Mouse (Mus musculus): ENCODE measurements around the gene Gm10762.
"Not testable (repeated sequence)": the region's sequence is repeated elsewhere in the genome, so short reads cannot be mapped to it uniquely, and the experiment has no call there.

Gm10762 gene

DNA sequence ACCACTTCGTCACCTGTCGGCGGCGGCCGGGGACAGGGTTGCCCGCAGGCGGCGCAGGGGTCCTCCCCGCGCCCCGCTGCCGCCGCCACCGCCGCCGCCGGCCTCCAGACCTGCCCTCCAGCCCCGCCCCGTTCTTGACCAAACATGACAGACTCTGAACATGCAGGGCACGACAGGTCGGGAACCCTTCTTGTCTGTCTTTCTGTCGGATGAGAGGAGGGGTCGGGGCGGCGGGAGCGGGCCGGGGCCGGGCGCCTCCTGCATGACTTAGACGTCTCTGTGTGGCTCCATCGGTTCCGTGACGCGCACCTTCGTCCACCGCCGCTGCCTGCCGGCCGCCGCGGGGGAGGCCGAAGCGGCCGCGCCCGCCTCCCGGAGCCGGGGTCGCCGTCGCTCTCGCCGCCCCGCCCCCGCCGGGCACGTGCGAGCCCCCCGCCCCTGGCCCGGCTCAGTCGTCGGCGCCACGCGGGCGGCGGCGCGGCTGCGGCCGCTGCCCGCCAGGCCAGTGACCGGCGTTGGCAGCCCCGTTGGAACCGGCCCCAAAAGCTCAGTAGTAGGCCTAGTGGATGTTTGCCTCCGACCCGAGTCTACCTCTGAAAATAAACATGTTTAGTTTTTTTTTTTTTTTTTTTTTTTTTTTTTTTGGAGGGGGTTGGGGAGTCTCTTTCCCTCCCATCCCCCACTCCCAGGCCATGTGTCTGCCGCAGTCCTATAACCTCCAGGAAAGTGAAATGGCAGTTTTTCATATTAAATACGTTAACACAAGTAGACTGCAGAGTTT is at the start of gene Gm10762:
Gene Gm10762 (minus strand): TSS at position 65 of the 781 bp plus-strand sequence.
- DNase-seq (ENCODE audit: low spot score in 2 of 2), result peak; percentile 87

DNA sequence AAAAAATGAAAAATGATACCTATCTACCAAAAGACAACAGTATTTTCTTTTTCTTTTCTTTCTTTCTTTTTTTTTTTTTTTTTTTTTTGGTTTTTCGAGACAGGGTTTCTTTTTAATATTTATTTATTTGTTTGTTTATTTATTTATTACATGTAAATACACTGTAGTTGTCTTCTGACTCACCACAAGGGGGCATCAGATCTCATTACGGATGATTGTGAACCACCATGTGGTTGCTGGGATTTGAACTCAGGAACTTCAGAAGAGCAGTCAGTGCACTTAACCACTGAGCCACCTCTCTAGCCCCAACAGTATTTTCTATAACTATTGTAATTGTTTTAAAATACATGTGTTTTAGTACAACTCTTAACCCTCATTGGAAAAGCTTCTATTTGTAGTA is 41.3 kb upstream of the Gm10762 start:
- not testable (repeated sequence) for DNase-seq (ENCODE audit: low spot score in 2 of 2)

DNA sequence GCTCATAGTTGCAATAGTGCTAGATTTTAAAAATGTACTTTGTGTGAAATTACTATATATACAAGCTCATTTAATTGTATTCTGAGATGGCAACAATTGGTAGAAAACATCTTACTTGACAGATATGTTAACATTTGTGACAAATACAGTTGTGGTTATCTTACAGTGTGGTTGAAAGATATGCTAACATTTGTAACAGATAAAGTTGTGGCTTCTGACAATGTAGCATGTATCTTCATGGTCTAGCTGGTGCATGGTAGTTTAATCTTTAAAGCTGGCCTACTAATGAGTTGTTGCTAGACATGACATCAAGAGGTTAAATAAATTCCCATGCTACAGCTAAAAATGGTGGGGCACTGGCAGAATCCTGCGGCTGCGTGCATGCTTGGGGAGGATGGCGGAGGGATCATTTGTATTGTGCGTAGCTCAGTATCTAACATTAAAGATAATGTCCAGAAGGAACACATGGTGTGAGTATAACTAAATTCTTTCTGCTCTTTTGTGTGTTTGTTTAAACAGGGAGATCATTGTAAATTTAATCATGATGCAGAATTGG is 38.7 kb upstream of the Gm10762 start:
- no peak for DNase-seq (ENCODE audit: low spot score in 2 of 2)

DNA sequence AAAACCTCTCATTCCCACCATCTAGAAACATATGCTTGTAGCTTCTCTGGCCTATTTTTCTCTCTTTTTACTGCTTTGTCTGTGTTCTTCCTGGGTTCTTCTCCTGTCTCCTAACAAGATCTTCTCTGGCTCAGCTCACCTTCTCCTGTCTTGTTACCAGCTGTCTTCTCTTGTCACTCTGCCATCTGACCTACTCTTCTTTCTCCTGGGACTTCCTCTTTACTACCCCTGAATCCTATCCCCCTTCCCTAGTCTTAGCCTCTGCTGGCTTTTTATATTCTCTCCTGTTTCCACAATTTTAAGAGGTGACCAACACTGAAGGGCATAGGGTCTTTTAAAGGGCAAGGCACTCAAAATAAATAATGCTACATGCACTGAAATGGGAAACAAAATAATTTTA is 37.3 kb upstream of the Gm10762 start:
- DNase-seq (ENCODE audit: low spot score in 2 of 2), result no peak

DNA sequence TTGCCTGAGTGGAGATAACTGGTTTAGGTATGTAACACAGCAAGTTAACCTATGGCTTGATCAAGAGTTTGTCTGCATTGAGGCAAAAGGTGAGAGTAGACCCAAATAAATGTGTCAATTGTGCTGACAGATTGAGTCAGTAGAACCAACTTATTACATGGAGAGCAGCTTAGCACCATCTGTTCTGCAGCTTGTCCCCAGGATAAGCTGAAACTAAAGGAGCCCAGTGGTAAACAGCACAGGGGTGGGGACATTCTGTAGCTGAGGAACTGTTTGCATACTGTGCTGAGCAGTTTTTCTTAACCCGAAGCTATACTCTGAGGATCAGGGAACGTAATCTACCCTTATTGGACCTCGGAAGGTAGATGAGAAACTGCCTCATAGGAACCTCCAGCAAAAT is 17.2 kb upstream of the Gm10762 start:
- no peak for DNase-seq (ENCODE audit: low spot score in 2 of 2)

DNA sequence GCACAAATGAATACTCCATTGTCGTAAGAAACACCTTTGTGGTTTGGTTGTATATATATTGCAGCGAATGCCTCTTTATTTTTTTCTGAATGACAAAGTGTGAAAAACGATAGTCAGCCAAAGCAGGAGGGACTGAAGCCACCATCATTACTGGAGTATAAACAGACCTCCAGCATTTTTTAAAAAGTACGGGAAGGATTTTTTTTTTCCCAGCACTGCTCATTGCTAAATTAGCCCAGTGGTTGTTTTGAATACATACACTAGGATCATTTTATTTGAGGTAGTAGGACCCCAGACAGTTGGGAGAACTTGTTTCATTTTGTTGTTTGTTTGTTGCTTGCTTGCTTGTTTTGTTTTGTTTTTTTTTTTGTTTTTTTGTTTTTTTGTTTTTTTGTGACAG is 8.0 kb upstream of the Gm10762 start:
- DNase-seq (ENCODE audit: low spot score in 2 of 2), result no peak

DNA sequence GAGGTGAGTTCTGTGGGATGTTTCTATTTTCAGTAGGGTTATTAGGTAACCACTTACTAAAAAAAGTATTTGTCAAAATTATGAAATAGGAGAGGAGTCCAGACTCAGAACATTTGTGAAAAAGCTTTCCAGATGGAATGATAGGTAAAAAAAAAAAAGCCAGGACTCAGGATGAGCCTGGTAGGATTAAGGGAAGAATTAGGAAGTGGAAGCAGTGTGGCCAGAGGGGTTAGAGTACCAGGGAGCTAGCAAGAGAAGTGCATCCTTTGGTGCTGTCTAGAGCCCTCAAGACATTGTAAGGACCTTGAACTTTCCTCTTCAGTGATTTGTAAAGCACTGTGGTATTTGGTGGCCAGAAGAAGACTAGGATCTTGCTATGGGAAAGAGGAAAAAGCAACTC is 4.8 kb upstream of the Gm10762 start:
- DNase-seq (ENCODE audit: low spot score in 2 of 2), result no peak

DNA sequence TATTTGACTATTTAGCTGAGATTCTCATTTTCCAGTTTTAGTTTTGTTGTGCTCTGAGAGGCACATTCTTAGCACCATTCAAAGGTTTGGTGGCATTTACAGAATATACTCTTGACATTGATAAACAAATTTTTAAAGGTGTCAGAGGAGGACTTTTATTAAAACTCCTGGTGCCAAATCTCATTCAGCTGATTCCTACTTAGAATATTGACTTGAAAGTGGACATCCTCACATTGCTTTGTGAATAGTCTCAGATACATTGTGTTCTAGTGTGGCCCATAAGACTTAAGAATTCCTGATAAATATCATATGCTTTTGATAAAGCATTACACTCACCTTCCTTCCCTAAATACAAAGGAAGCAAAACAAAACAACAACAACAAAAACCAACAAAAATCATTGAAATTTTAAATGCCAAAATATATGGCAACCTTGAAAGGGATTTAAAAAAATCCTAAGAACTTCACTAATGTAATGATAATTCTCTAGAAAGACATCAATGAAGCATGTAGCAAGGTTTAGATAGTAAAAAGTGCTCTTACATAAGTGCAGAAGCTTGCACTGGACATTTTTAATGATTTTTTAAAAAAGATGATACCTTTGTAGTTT is 1.1 kb upstream of the Gm10762 start:
- no peak for DNase-seq (ENCODE audit: low spot score in 2 of 2)

DNA sequence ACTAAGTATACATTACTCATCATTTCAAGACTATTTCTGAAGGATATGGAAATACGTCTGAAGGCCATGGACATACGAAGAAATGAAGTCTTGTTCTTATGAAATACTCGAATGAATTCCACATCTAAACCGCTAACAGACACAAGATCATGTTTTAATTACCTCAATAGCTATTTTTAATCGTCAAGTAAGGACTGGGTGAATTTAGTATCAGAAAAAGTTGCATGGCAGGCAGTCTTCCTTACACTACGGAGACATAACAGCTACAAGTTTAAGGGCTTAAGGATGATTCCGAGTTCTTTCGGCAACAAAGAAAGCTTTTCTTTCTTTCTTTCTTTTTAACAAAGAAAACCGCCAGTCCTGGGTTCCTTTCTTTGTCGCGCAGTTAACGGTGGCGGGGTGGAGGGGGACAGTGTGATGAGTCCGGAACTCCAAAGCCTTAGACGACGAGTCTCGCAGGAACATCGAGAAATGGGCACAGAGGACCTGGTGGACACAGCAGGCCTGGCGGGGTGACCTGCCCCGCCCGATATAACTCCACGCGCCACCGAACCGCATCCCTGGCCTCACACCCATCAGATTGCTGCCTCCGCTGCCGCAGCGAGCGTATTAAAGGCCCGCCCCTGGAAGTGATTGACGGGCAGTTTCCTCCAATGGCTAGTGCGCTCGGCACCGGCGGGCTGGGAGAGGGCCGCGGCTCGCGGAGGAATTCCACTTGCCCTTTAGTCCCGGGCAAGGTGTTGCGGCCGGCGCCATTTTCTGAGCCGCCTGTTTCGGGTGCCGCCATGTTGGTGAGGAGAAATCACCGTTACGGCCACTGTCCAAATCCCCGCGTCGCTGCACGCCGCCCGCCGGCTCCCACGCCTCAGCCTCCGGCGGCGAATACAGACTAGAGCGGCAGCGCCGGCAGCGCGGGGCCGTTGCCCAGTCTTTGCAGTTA is 614 bp downstream of the Gm10762 start, which contains the start of gene Zc3h6:
Gene Zc3h6 (plus strand): TSS at position 762 of the 940 bp plus-strand sequence.
- DNase-seq (ENCODE audit: low spot score in 2 of 2), result peak; percentile 99

DNA sequence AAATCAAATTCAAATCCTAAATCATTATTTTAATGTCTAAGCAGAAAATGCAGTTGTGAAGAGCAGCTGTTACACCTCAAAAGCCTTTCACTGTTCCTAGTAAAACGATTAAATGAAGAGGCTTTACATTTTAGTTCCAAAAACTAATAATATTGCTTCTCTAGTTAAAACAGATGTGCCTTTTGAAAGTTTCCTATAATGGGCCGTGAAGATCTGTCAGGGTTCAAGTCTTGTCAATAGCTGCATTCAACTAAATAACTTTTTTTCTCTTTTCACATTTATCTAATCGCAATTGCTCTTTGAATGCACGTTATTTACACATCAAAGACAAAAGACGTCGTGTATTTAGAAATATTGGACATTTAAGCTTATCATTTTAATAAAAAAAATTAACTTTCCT is 1.3 kb downstream of the Gm10762 start:
- no peak for DNase-seq (ENCODE audit: low spot score in 2 of 2)

DNA sequence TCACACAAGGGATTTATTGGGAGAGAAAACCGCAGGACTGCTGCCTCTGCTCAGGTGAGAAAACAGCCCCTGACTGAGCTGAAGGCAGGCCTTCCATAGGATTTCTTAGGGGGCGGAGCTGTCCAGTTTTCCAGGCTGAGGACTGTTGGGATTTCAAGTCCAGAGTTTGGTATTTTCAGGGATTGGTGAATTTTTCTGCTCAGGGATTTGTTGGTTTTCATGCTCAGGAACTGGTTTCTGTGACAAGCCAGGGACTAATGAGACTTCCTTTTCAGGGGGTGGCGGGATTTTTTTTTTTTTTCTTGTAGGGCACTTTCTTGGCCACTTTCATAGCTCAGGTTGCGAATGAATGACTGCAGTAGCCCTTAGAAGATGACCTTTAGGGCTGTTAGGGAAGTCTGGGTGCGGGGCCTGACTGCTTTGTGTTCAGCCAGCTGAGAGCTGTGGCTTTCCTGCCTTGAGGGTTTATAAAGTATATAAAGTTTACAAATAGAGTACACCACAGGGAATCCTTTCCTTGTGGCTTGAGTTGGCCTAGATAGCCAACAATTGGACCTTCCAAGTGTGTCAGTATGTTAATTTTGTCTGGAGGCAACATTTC is 1.9 kb downstream of the Gm10762 start:
- DNase-seq (ENCODE audit: low spot score in 2 of 2), result no peak

DNA sequence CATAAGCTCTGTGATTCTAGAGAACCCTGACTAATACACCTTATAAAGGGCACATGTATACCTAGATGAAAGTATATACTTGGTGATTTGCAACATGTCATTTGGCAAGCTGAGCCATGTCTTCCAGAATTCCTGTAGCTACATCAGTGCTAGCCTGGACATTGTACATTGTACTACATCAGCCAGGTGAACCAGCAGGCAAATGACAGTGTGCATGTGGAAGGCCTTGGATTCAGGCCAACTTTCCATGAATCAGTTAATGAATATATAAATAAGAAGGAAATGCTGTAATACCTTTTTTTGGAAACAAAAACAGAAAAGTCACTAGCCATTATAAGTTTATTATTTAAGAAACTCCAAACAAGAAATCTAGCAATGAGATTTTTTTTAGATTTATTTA is 13.3 kb downstream of the Gm10762 start:
- DNase-seq (ENCODE audit: low spot score in 2 of 2), result no peak

DNA sequence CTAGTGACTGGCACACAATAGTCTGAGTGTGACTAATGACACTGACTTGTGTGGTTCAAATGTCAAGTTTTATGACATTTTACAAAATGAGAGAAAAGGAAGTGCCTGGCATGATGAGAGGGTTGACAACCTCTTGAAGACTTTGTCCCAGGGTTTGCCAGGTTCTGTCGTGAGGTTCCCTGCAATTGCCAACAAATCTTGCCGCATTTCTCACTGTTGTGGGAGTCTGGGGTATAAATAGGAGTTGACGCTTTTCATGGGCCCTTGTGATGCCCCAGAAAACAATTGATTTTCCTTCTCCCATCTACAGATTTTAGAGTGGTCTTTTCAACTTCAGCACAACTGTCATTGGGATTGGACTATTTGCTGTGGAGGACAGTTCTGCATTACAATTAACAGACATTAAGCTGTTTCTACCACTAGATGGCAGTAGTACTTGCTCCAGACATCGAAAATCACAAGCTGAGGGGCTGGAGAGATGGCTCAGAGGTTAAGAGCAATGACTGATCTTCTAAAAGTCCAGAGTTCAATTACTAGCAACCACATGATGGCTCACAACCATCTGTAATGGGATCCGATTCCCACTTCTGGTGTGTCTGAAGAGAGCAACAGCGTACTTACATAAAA is 19.4 kb downstream of the Gm10762 start:
- no peak for DNase-seq (ENCODE audit: low spot score in 2 of 2)

DNA sequence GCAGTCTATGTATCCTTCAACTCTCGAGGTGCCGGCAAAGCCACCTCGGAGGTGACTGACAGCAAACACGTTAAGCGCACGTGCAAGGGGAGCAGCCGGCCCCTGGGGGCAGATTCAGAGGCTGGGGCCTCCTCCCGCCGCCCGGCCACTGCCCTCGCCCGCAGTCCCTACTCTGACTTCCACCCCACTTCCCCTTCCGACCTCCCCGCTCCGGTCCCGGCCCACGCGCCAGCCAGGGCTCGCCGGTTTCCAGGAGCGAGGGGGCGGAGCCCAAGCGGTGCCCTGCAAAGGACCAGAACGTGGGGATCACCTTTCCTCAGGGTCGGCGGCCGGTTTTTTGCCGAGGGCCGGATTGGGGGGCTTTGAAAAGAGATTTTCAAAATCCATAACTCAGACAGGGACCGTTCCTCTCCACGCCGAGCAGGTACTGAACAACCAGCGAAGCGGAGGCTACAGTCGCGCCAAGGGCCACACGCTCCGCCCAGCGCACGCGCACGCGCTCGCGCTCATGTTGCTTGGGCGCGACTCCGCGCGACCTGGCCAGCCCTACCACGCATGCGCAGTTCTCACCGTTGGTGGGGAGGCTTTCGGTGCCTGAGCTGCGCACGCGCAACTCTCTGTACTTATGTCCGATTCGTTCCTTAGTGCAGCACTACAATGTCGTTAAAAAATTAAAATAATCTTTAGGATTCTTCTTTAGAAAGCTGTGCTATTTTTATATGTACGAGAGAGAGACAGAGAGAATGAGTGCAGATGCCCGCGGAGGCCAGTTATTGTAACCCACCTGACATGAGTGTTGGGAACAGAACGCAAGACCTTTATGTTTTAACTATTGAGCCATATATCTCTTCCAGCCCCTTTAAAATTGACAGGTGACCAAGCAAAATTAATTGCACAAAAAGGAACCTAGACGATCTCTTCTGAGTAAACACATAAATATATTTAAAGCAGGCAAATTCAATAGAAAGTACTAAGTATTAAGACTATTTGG is 23.7 kb downstream of the Gm10762 start, which contains the start of gene Zc3h8:
Gene Zc3h8 (minus strand): TSS at position 540 of the 991 bp plus-strand sequence.
- DNase-seq (ENCODE audit: low spot score in 2 of 2), result peak; percentile 92 to 98

DNA sequence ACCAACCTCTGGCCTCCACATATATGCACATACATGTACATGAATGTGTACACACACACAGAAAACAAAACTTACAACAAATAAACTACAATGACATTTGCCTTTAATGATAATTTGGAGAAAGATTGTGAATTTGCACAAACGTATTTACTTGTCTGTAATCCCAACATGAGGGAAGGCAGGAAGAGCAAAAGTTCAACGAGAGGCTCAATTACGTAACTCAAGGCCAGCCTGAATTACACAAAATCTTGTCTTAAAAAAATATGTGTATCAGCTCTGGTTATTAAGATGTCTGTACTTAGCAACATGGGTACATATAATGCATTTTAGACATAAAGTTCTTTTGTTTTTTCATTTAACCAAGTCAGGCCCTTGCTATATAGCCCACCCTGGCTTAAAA is 31.3 kb downstream of the Gm10762 start:
- DNase-seq (ENCODE audit: low spot score in 2 of 2), result no peak

DNA sequence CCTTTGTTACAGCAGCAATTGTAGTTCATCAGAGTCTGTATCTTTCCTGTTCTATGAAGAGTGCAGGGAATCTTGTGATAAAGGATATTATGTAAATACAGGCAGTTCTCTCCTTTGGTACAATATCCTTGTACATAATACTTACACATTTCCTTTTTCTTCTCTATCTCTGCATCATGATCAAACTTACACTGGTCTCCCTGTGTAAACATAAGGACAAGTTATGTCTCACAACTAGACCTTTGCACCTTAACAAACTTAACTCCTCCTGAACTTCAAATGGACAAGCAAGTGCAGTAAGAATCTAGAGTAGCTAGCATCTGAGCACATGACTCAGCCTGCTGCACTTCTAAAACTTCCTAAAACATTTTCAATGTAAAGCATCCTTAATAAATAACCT is 36.8 kb downstream of the Gm10762 start:
- no peak for DNase-seq (ENCODE audit: low spot score in 2 of 2)

DNA sequence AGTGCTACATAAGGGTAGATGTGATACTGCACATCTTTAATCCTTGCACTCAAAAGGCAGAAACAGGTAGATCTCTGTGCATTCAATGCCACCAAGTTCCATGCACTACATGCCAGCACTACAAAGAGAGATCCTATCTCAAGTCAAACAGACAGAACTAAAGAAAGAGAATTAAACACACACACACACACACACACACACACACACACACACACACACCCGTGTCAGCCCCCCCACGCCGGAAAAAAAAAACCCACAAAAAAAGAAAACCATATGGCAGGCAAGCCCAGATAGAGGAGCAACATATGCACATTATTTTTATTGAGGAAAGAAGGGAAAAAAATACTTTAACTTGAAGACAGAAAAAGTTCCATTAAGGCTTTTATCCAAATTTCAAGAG is 39.1 kb downstream of the Gm10762 start:
- DNase-seq (ENCODE audit: low spot score in 2 of 2), result no peak

DNA sequence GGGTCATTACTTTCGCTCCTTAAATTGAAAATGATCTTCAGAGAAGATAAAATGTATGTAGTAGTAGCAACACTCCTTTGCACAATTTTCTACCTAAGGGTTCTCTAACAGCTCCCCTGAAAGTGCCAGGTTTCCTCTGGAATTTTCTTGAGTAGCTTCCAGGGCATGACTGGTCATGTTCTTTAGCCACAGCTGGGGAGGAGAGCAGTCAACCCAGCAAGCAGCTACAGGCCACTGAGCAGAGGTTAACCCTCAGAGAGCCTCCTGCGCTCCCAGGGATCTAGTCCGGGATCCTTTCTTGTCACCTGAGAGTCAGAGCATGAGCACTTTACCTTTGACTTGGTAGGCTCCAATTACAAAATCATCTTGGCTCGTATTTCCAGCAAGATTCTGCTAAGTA is 42.7 kb downstream of the Gm10762 start:
- DNase-seq (ENCODE audit: low spot score in 2 of 2), result no peak
